Mouse (Mus musculus) forebrain, embryonic 16.5 days (tissue): ENCODE results near the gene Olfr572. TPM values are rescaled to one million over a fixed set of nuclear protein-coding genes. Genes with fewer than 3 reads are reported as not detected.

Experiments
- polyA plus RNA-seq: library from polyadenylated mRNA; unstranded; fragments of >200 nt; fragmentation: Nextera tagmentation; extraction: Ambion mirVana; gene quantifications from 2 replicates; pipeline ENCODE4 v1.2.1, GENCODE M21; 2015

Olfr572 gene
- polyA plus RNA-seq, 1 experiment from 2014 or later = not detected

Other genes starting within 250 kb of the Olfr572 start
- gene Trim68, start 237.1 kb upstream of the Olfr572 start, polyA plus RNA-seq = 5.6 and 5.8 TPM in 2 replicates
- not detected in 2 replicates for gene Olfr557, start 228.5 kb upstream of the Olfr572 start, polyA plus RNA-seq
- not detected in 2 replicates for gene Olfr558, start 222.2 kb upstream of the Olfr572 start, polyA plus RNA-seq
- not detected in 2 replicates for gene Olfr33, start 205.3 kb upstream of the Olfr572 start, polyA plus RNA-seq
- gene Olfr559, start 196.9 kb upstream of the Olfr572 start, polyA plus RNA-seq = not detected in 2 replicates
- not detected in 2 replicates for gene Olfr560, start 165.0 kb upstream of the Olfr572 start, polyA plus RNA-seq
- gene Olfr78, start 164.9 kb upstream of the Olfr572 start, polyA plus RNA-seq = not detected in 2 replicates
- gene Olfr561, start 153.2 kb upstream of the Olfr572 start, polyA plus RNA-seq = not detected in 2 replicates
- gene Olfr564, start 120.9 kb upstream of the Olfr572 start, polyA plus RNA-seq = not detected in 2 replicates
- gene Olfr566, start 65.6 kb upstream of the Olfr572 start, polyA plus RNA-seq = not detected in 2 replicates
- gene Olfr568, start 47.3 kb upstream of the Olfr572 start, polyA plus RNA-seq = not detected in 2 replicates
- gene Olfr569, start 33.5 kb upstream of the Olfr572 start, polyA plus RNA-seq = not detected in 2 replicates
- gene Olfr570, start 29.8 kb upstream of the Olfr572 start, polyA plus RNA-seq = 0.20 TPM in 1 of 2 replicates, not detected in the other
- gene Olfr571, start 6.9 kb upstream of the Olfr572 start, polyA plus RNA-seq = not detected in 2 replicates
- gene Olfr573-ps1, start 18.2 kb downstream of the Olfr572 start, polyA plus RNA-seq = not detected in 2 replicates
- gene Olfr574, start 24.1 kb downstream of the Olfr572 start, polyA plus RNA-seq = not detected in 2 replicates
- gene Olfr575, start 34.4 kb downstream of the Olfr572 start, polyA plus RNA-seq = not detected in 2 replicates
- not detected in 2 replicates for gene Olfr576, start 38.3 kb downstream of the Olfr572 start, polyA plus RNA-seq
- gene Olfr577, start 51.5 kb downstream of the Olfr572 start, polyA plus RNA-seq = not detected in 2 replicates
- gene Olfr578, start 64.9 kb downstream of the Olfr572 start, polyA plus RNA-seq = not detected in 2 replicates
- not detected in 2 replicates for gene Olfr582, start 113.6 kb downstream of the Olfr572 start, polyA plus RNA-seq
- gene Olfr583, start 126.9 kb downstream of the Olfr572 start, polyA plus RNA-seq = not detected in 2 replicates
- not detected in 2 replicates for gene Olfr584, start 157.5 kb downstream of the Olfr572 start, polyA plus RNA-seq
- not detected in 2 replicates for gene Olfr585, start 173.3 kb downstream of the Olfr572 start, polyA plus RNA-seq
- gene Olfr586, start 201.2 kb downstream of the Olfr572 start, polyA plus RNA-seq = not detected in 2 replicates
- not detected in 2 replicates for gene Olfr588-ps1, start 216.5 kb downstream of the Olfr572 start, polyA plus RNA-seq
- not detected in 2 replicates for gene Olfr589, start 231.9 kb downstream of the Olfr572 start, polyA plus RNA-seq